Mouse (Mus musculus): ENCODE results near the gene Kdm8.

Gene Kdm8

GRCm38 (mm10) chr7:125499927-125500868, 55.7 kb downstream of the Kdm8 start:
- DNase-seq (ENCODE audit: inconsistent age in 2 of 2, low spot score in 1 of 2) = no peak

GRCm38 (mm10) chr7:125500879-125501278, 56.4 kb downstream of the Kdm8 start:
- no peak for DNase-seq (ENCODE audit: inconsistent age in 2 of 2, low spot score in 1 of 2)

GRCm38 (mm10) chr7:125503374-125504092, 59.1 kb downstream of the Kdm8 start:
- DNase-seq (ENCODE audit: inconsistent age in 2 of 2, low spot score in 1 of 2) = no peak

DNA sequence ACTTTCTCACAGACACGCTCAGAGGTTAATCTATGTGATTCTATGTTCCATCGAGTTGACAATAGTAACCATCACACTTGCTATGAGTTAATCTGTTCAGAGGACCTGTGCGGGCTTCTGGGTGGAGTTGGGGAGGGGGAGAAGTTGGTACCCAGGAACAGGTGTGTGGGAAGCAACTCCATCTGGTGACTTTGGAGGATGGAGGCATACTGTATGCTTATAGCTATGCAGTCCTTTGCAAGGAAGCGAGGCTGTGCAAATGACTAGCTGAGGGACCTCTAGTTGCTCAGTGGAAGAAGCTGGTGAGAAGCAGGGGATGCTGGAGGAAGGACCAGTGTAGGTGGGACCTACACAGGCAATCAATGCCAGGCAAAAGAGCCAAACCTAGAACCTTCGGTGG, 60.1 kb downstream of the Kdm8 start:
- no peak for DNase-seq (ENCODE audit: inconsistent age in 2 of 2, low spot score in 1 of 2)

DNA sequence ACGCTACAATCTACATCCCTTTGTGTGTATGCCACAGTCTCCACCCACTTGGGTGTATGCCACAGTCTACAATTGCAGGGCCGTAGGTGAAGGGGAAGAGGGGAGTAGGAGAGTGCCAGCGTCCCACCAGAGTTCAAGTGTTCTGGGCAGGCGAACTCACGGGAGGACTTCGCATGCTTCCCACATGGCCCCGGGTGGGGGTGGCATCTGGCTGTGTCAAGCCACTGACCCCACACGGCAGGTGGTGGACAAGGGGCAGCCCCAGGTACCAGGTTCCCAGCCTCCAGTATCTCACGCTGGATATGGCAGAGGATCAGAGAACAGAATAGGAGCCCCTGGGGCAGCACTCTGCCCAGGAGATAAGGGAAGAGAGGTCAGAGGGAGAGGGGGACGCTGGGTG, 61.1 kb downstream of the Kdm8 start:
- no peak for DNase-seq (ENCODE audit: inconsistent age in 2 of 2, low spot score in 1 of 2)

DNA sequence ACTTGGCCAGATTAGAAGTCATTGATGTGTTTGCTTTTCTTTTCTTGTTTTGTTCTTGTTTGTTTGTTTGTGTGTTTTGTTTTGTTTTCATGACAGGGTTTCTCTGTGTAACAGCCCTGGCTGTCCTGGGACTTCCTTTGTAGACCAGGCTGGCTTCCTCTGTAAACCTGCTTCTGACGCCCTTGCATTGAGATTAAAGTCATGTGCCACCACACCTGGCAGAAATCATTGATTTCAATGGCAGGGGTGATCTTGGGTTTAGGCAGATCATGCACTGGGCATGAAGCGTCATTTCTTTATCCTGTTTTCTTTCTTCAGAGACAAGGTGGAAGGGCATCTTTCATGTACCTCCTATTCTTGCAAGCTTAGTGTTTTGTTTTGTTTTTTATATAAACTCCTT, 62.8 kb downstream of the Kdm8 start:
- no peak for DNase-seq (ENCODE audit: inconsistent age in 2 of 2, low spot score in 1 of 2)

DNA sequence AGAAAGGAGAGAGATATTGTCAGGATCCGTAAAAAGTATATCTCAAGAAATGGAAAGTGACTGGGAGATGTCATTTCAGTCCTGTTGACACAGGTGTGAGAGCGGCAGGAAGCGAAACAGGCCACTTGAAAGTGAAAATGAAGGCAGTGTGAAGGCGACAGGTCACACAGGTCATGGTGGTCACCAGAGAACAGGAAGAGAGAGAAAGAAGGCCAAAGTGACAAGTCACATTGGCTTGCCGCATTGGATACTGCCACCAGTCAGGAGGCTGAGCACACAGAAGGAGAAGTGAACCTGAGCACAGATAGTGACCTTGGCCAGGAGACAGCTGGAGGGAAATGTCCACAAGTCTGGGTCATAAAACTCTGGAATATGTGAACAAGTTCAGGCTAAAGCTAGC, 67.0 kb downstream of the Kdm8 start:
- DNase-seq (ENCODE audit: inconsistent age in 2 of 2, low spot score in 1 of 2) = no peak

GRCm38 (mm10) chr7:125511852-125512251, 67.4 kb downstream of the Kdm8 start:
- no peak for DNase-seq (ENCODE audit: inconsistent age in 2 of 2, low spot score in 1 of 2)
